Mouse (Mus musculus) heart, postnatal 0 days (tissue): ENCODE results near the gene Klhl11.

Source experiments
- CTCF ChIP-seq: IDR thresholded peaks from 2 replicates; pipeline ENCODE4 v1.5.1; 2016; ENCODE audit warnings: antibody characterized with exemption, control low read depth, low read depth
- EP300 ChIP-seq: IDR thresholded peaks from 2 replicates; pipeline ENCODE4 v1.6.1; 2016; ENCODE audit warnings: antibody characterized with exemption, low read depth

DNA sequence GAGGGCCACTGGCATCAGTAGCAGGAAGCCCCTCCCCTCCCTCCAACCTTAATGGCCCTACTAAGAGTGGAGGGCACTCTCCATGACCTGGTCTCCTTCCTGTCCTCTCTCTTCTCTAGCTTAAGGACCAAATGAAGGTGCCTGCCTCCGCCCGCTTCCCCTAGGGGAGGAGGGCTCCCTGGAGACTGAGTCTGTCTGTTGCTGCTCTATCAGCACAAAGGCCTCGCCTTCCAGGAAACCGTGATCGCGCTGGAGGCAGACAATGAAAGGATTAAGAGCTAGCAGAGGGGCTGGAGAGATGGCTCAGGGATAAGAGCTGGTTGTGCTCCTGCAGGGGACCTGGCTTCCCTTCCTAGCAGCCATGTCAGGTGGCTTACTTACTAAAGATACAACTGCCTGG is 28.8 kb upstream of the Klhl11 start:
- no peak for TF ChIP-seq CTCF
- TF ChIP-seq EP300: no peak
